Mouse (Mus musculus) left cerebral cortex, adult 18-20 months (tissue): ENCODE results near the gene Timeless. TPM values are rescaled to one million over a fixed set of nuclear protein-coding genes. Genes with fewer than 3 reads are reported as not detected.
A peak's percentile ranks its signal among the peaks of the same experiment; 100 is the strongest.
"Not testable (repeated sequence)": the region's sequence is repeated elsewhere in the genome, so short reads cannot be mapped to it uniquely, and the experiment has no call there.

Source experiments
- DNase-seq, 2 experiments: peaks; one replicate each; pipeline ENCODE4 v3.0.0; 2021 to 2022; ENCODE audit warnings: low spot score in 2 of 2, mixed read lengths in 1 of 2
- total RNA-seq, 2 experiments: library from RNA; stranded (reverse); gene quantifications; 2 replicates each; pipeline ENCODE4 v1.2.3; 2021

Gene Timeless
- total RNA-seq, 2 experiments from 2014 or later = 7.0 to 9.2 TPM

- no peak for DNase-seq
These were observed 19.7 kb upstream of the Timeless start for GRCm38 (mm10) chr10:128212148-128212547.

- peak; percentile 49 to 53 for DNase-seq
These were observed 19.0 kb upstream of the Timeless start for GRCm38 (mm10) chr10:128212871-128213323.

DNA sequence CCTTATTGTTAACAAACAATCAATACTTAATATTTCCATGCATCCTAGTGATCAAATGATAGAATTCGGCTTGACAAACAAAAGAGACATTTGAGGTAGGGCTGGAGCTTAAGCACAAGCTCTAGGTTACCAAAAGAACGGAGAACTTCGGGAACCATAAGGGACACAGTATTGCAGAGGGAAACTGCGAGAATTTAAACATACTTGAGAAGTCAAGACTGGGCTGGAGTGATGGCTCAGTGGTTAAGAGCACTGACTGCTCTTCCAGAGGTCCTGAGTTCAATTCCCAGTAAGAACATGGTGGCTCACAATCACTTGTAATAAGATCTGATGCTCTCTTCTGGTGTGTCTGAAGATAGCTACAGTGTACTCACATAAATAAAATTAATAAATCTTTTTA lies 17.8 kb upstream of the Timeless start:
- not testable (repeated sequence) for DNase-seq

DNA sequence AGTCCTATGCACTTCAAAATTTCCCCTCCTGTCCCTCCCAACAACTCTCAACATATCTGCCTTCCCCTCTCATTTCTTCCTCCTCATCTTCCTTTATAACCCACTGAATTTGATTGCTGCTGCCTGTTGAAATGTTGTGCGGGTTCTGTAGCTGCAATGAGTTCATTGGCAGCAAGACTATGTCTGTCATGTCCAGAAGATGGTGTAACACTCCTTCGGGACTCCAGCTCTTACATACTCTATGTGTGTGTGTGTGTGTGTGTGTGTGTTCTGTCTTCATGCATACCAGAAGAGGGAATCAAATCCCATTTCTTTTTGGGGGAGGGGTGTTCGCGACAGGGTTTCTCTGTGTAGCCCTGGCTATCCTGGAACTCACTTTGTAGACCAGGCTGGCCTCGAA lies 16.9 kb upstream of the Timeless start:
- DNase-seq = no peak

DNA sequence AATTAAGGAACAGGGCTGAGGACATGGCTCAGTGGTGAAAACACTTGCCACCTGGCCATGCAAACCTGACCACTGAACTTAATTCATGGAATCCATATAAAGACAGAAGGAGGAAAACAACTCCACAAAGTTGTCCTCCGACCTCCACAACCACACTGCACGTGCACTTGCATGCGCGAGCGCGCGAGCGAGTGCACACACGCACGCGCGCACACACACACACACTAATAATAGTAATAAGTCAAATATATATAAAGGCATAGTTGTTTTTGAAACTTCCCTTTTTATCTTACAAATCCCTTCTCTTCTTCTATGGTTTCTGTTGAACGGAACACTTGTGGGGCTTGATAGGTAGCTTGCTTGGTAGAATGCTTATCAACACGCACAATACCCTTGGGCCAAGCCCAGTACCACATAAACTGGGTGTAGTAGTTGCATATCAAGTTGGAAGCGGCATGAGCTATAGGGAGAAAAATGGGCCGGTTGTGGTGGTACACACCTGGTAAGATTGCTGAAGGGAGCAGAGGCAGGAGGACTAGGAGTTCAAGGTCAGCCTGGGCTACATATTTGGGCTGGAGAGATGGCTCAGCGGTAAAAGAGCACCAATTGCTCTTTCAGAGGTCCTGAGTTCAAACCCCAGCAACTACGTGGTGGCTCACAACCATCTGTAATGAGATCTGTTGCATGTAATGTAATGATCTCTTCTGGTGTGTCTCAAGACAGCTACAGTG lies 13.3 kb upstream of the Timeless start:
- no peak for DNase-seq

- no peak for DNase-seq
These were observed 10.2 kb upstream of the Timeless start for GRCm38 (mm10) chr10:128221533-128222286.

DNA sequence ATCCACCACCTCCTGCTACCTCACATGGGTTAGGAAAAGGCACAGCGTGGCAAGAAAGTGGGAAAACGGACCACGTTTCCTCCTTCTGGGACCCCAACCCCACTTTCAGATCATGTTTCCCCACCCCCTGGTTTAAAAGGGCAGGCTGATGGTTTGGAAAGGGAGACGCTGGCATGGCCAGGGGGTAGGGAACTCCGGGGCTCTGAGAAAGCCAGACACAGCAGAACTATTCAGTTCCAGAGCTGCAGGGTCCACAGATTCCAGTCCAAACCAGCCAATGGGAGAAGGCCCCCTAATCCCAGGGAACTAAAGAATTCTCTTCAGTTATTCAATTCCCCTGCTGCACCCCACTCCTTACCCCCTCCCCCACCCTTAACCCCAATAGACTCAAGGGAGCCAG lies 6.8 kb upstream of the Timeless start:
- DNase-seq = no peak

DNA sequence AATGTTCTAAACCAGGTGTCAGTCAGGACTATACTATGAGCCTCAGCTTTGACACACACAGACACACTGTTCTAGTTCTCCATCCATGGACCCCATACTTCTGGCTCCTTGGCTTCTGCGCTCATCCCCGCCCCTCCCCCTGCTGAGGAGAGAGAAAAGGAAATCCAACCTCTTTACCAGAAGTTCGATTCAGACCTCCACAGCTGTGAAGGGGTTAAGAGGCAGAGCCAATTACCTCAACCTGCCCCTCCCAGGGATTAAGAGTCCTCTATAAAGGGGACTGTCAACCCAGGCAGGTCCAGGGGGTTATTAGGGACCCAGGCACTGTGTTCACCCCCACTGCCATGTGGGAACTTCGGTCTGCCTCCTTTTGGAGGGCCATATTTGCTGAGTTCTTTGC lies 6.3 kb upstream of the Timeless start, which contains the start of gene Mip:
Gene Mip, plus strand, starts transcription at position 301 of the 400 bp plus-strand sequence.
- no peak for DNase-seq

- no peak for DNase-seq
These were observed 4.3 kb upstream of the Timeless start for GRCm38 (mm10) chr10:128227592-128227991.

DNA sequence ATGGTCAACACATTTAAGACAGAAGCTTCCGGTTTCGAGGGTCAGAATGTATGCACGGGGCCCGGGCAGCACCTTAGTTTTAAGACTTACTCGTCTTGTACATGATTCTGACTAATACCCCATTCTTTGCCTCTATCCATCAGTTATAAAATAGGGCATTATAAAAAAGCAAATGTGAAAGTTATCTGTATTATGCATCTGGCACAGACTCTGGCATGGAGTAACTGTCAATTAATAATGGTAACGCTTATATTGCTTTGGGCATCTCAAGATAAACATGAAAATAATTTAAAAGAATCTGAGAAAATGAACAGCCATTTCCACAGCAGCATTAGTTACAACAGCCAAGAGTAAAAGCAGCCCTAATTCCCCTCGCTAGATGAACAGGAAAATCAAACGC lies 3.9 kb upstream of the Timeless start:
- no peak for DNase-seq

DNA sequence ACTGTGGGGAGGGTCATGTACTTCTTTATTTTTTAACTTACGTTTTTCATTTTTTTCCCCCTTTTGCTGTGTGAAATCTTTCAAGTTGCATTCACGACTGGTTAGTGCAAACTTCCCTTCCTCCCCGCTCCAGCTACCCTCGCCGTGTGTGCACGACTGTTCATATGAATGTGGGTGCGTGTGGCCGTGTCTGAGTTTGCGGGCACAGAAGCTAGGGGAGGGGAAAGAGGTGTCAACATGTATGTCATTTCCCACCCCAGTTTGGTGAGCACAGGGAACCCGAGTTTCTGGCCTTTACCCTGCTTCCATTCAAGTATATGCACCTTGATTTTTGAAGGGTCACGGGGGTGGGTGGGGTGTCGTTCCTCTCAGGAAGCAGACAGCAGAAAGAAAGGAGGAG lies 1.3 kb upstream of the Timeless start:
- no peak for DNase-seq

GRCm38 (mm10) chr10:128231146-128231545 lies 719 bp upstream of the Timeless start:
- no peak for DNase-seq

DNA sequence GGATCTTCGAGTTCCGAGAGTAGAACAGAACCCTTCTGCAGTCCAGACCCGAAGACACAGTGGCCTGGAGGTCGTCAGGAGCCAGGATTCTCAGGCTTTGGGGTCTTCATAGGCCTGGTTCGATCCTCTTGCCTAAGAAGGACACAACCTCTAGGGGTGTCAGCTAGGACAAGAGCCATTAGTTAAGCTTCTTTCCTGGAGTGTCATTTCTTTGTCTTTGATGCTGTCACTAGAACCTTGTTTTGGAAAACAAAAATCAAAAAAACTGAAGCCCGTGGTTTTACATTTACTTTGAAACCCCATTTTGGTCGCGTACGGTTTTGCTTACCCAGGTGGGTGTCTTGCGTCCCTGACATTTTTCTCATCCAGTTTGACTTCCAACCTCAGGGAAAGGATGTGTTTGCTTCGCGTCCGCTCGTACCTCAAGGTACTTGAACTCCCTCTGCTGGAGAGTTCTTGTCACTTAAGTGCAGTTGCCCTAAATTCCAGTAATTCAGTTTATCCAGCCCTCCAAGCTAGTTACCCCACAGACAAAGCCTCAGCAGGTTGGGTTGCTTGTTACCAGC lies 638 bp downstream of the Timeless start:
- DNase-seq = peak; percentile 56 to 57

DNA sequence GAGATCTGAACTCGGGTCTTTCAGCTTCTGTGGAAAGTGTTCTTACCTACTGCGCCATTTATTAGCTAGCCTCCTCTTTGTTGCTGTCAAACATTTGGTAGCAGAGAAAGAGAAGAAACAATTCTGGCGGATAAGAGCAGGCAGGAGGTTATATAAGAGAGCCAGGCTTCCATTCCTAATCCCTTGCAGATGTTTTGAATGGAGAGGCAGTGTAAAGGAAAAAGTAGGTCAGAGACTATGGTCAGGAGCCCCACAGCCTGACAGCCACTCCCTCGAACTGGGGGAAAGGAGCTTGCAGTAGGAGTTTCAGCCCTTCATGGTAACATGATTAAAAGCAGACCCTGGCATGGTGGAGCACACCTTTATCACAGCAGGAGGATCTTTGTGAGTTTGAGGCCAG lies 4.5 kb downstream of the Timeless start:
- DNase-seq = no peak

- DNase-seq = peak; percentile 22 to 36
These were observed 6.1 kb downstream of the Timeless start for GRCm38 (mm10) chr10:128237807-128238480.

- DNase-seq = no peak
These were observed 7.3 kb downstream of the Timeless start for GRCm38 (mm10) chr10:128239140-128239539.

- no peak for DNase-seq
These were observed 8.3 kb downstream of the Timeless start for GRCm38 (mm10) chr10:128240131-128240530.

DNA sequence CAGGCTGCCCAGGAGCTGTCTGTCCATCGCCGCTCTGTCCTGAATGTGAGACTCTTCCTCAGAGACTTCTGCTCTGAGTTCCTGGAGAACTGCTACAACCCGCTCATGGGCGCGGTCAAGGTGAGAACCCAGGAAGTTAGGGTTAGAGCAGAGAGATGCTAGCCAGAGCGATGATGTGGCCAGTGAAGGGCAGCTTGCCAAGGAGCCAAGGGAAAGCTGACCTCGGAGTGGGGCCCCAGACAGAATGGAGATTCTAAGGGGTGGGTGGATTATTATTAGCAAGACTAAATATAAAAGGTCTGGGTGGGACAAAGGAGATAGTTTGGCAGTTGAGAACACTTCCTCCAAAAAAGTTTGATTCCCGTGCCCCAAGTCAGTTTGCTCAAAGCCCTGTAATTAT lies 11.4 kb downstream of the Timeless start:
- no peak for DNase-seq

DNA sequence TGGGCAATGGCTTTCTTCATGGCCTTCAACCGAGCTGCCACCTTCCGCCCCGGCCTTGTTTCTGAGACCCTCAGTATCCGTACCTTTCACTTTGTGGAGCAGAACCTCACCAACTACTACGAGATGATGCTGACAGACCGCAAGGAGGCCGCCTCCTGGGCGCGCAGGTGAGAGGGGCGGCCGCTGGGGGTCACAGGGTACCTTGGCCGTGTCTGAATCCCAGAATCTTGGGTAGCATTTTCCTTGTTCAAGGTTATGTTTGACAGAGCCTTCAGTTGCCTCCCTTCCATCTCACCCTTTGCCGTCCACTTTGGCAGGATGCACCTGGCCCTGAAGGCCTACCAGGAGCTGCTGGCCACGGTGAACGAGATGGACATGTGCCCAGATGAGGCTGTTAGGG lies 12.3 kb downstream of the Timeless start:
- no peak for DNase-seq

GRCm38 (mm10) chr10:128247020-128247732 lies 15.3 kb downstream of the Timeless start:
- no peak for DNase-seq

DNA sequence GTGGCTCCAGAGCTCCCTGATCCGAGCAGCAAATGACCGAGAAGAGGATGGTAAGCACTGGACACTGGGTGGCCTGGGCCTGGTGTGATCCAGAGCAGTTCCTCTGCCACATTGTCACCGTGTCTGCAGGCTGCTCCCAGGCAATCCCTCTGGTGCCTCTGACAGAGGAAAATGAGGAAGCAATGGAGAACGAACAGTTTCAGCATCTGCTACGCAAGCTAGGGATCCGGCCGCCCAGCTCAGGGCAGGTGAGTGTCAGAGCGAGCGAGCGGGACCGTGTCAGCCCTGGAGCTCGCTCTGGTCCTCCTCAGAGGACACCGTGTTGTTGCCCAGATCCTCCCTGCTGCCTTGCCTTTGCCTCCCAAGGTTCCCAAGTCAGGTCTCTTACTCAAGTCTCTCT lies 18.7 kb downstream of the Timeless start:
- DNase-seq = no peak
